Mouse (Mus musculus) layer of hippocampus, postnatal 25 days (tissue): ENCODE results near the gene Ano10. TPM values are rescaled to one million over a fixed set of nuclear protein-coding genes. Genes with fewer than 3 reads are reported as not detected.
"Not testable (repeated sequence)": the region's sequence is repeated elsewhere in the genome, so short reads cannot be mapped to it uniquely, and the experiment has no call there.

Experiments used
- DNase-seq, 2 experiments: peaks; one replicate each; pipeline ENCODE4 v3.0.0; 2022; ENCODE audit warnings: mixed read lengths in 2 of 2, low spot score in 1 of 2; ENCODE audit errors: extremely low spot score in 1 of 2
- total RNA-seq, 2 experiments: library from RNA; stranded (reverse); gene quantifications; 2 replicates each; pipeline ENCODE4 v1.2.3; 2021

Ano10 gene
- total RNA-seq, result 10 to 100 TPM; 22.1 to 24.9 TPM

GRCm38 (mm10) chr9:122294242-122294881 lies at the start of gene Ano10:
Gene Ano10, minus strand, starts transcription at chr9:122294423.
- peak; percentile 83 to 86 for DNase-seq

- no peak for DNase-seq
These were observed 49.2 kb upstream of the Ano10 start for GRCm38 (mm10) chr9:122343399-122343798.

- no peak for DNase-seq
These were observed 45.7 kb upstream of the Ano10 start for GRCm38 (mm10) chr9:122339972-122340371.

GRCm38 (mm10) chr9:122337510-122337931 lies 43.3 kb upstream of the Ano10 start:
- no peak for DNase-seq

GRCm38 (mm10) chr9:122336677-122337076 lies 42.5 kb upstream of the Ano10 start:
- DNase-seq, result no peak

GRCm38 (mm10) chr9:122328199-122328598 lies 34.0 kb upstream of the Ano10 start:
- no peak for DNase-seq

- no peak for DNase-seq
These were observed 31.8 kb upstream of the Ano10 start for GRCm38 (mm10) chr9:122325996-122326395.

GRCm38 (mm10) chr9:122322356-122322755 lies 28.1 kb upstream of the Ano10 start:
- no peak for DNase-seq

- DNase-seq, result no peak
These were observed 26.4 kb upstream of the Ano10 start for GRCm38 (mm10) chr9:122320626-122321025.

GRCm38 (mm10) chr9:122316562-122316961 lies 22.3 kb upstream of the Ano10 start:
- DNase-seq, result no peak

GRCm38 (mm10) chr9:122315501-122315900 lies 21.3 kb upstream of the Ano10 start:
- DNase-seq, result no peak

GRCm38 (mm10) chr9:122314942-122315341 lies 20.7 kb upstream of the Ano10 start:
- DNase-seq, result no peak

GRCm38 (mm10) chr9:122314386-122314785 lies 20.2 kb upstream of the Ano10 start:
- no peak for DNase-seq

GRCm38 (mm10) chr9:122313128-122313527 lies 18.9 kb upstream of the Ano10 start:
- DNase-seq, result not testable (repeated sequence)

GRCm38 (mm10) chr9:122312296-122312990 lies 18.2 kb upstream of the Ano10 start:
- DNase-seq, result no peak

- DNase-seq, result no peak
These were observed 17.0 kb upstream of the Ano10 start for GRCm38 (mm10) chr9:122311051-122311760.

- peak; percentile 78 to 87 for DNase-seq
These were observed 16.4 kb upstream of the Ano10 start for GRCm38 (mm10) chr9:122310613-122311049.

GRCm38 (mm10) chr9:122309013-122309980 lies 15.1 kb upstream of the Ano10 start:
- DNase-seq, result no peak

GRCm38 (mm10) chr9:122305302-122305701 lies 11.1 kb upstream of the Ano10 start:
- no peak for DNase-seq

- no peak for DNase-seq
These were observed 1.9 kb upstream of the Ano10 start for GRCm38 (mm10) chr9:122296169-122296568.
